In genomic region chr12:81333841-81334240, GRCm38 (mm10) we compare ENCODE assay signal across 9 mouse cellular contexts. TPM values are rescaled to one million over a fixed set of nuclear protein-coding genes. Genes with fewer than 3 reads are reported as not detected.
DNase-seq lines count a peak whose midpoint lies in the region; TF ChIP-seq lines count a peak whose summit lies in the region.
"Had no signal": no experiment of that assay in that cellular context is flagged by ENCODE, and none has a peak within 500 bp of the region (broad histone marks: within the 10 kb centered on the region; RNA-seq: fewer than 3 reads in every experiment).

No protein-coding gene starts in this region.

- DNase-seq in heart, adult 11 months, result peak; percentile 61
- no peak for DNase-seq in heart, adult 2 months
- DNase-seq in retina, postnatal 1 day, result peak; percentile 21
- no peak for DNase-seq in retina, embryonic 14.5 days (ENCODE audit: low spot score)
- DNase-seq in midbrain, embryonic 10.5 days (ENCODE audit: low spot score), result no peak
- DNase-seq in adrenal gland, postnatal 4 days (ENCODE audit: low spot score in 2 of 2), result no peak
- no peak for DNase-seq in lung, adult 2 months
- no peak for DNase-seq in embryo, embryonic 9.5 days (ENCODE audit: extremely low spot score)

- intact Hi-C loops in heart, adult 2 months (cut with DNase I), result no loop called here

- no peaks in the 10 kb centered on the region for H3K36me3 ChIP-seq in heart, adult 2 months (ENCODE audit: control insufficient read depth, insufficient read depth, low read length)
- no peaks in the 10 kb centered on the region for H3K36me3 ChIP-seq in midbrain, embryonic 10.5 days

- H3K4me1 ChIP-seq in heart, adult 2 months (ENCODE audit: control insufficient read depth, insufficient read depth, low read length), result no peaks in the 10 kb centered on the region
- peaks cover 34% of the 10 kb centered on the region for H3K4me1 ChIP-seq in midbrain, embryonic 10.5 days
- H3K4me1 ChIP-seq in lung, adult 2 months (ENCODE audit: control insufficient read depth, insufficient read depth, low read length), result no peaks in the 10 kb centered on the region

- no peak for TF ChIP-seq EP300 in heart, adult 2 months (IDR thresholded peaks at IDR 0.05; ENCODE audit: insufficient read depth, low read depth, low read length)

- H3K79me2 ChIP-seq in heart, adult 2 months (replicated peaks; ENCODE audit: control insufficient read depth, insufficient read depth, low read length), result no peaks in the 10 kb centered on the region

- 75% methylated on average over 5 of the region's 5 CpGs for WGBS in heart, adult 2 months
- WGBS in midbrain, embryonic 10.5 days, result 74% methylated on average over 5 of the region's 5 CpGs
- 75% methylated on average over 5 of the region's 5 CpGs for WGBS in lung, adult 2 months

- no peak overlapping the region for H3K9ac ChIP-seq in heart, adult 2 months (ENCODE audit: low read depth, low read length)

- no peak for TF ChIP-seq POLR2A in heart, adult 2 months (IDR thresholded peaks at IDR 0.05; ENCODE audit: insufficient read depth, low read depth, low read length)
- no peak for TF ChIP-seq POLR2A in lung, adult 2 months (IDR thresholded peaks at IDR 0.05; ENCODE audit: borderline replicate concordance, extremely low read depth, low read depth, low read length)

- H3K9me3 ChIP-seq in midbrain, embryonic 10.5 days (replicated peaks), result no peaks in the 10 kb centered on the region

- peaks cover 6% of the 10 kb centered on the region for H3K27me3 ChIP-seq in heart, adult 2 months (ENCODE audit: control insufficient read depth, insufficient read depth, low read length)
- peaks cover 48% of the 10 kb centered on the region for H3K27me3 ChIP-seq in midbrain, embryonic 10.5 days (ENCODE audit: low read depth, poor library complexity, severe bottlenecking)

- H3K27ac ChIP-seq in heart, adult 2 months, result no peak overlapping the region
- no peak overlapping the region for H3K27ac ChIP-seq in midbrain, embryonic 10.5 days (replicated peaks)

- H3K4me3 ChIP-seq in heart, adult 2 months, result no peak overlapping the region
- peak overlapping the region; percentile 70 for H3K4me3 ChIP-seq in midbrain, embryonic 10.5 days
- H3K4me3 ChIP-seq in lung, adult 2 months (replicated peaks; ENCODE audit: extremely low read depth, low read depth, low read length), result no peak overlapping the region

- no peak for TF ChIP-seq CTCF in heart, adult 2 months (IDR thresholded peaks at IDR 0.05)
- TF ChIP-seq CTCF in lung, adult 2 months (IDR thresholded peaks at IDR 0.05; ENCODE audit: insufficient read depth, low read length), result no peak

RNA-seq across cellular contexts. Expression of gene Slc8a3, which starts 0.9 kb away (rescaled TPM):
- under 1 TPM in 1 of 2 experiments, not detected in 1; 0.08 TPM for total RNA-seq in heart, adult 2 months (2021)
- 0.18 TPM in 2 replicates for polyA plus RNA-seq in heart, adult 2 months (2012; rRNA removed)
- 1.3 TPM in 2 replicates for polyA plus RNA-seq in midbrain, embryonic 10.5 days (2016; fragmentation: Nextera tagmentation; extraction: Ambion mirVana)
- 1 to 10 TPM; 2.2 to 3.1 TPM for total RNA-seq in adrenal gland, postnatal 4 days (2021)
- 0.61 and 0.77 TPM in 2 replicates for polyA plus RNA-seq in lung, adult 2 months (2012; rRNA removed)
- polyA plus RNA-seq: liver, adult 2 months had no signal

RNA-seq across cellular contexts. Expression of gene Gm4787, which starts 45.4 kb away (rescaled TPM):
- total RNA-seq in heart, adult 2 months (2021), result under 1 TPM; 0.39 to 0.59 TPM
- polyA plus RNA-seq in heart, adult 2 months (2012; rRNA removed), result 0.12 and 0.23 TPM in 2 replicates
- polyA plus RNA-seq in midbrain, embryonic 10.5 days (2016; fragmentation: Nextera tagmentation; extraction: Ambion mirVana), result 0.17 and 0.23 TPM in 2 replicates
- total RNA-seq in adrenal gland, postnatal 4 days (2021), result 1 to 10 TPM; 1.1 to 1.5 TPM
- 0.22 and 0.28 TPM in 2 replicates for polyA plus RNA-seq in lung, adult 2 months (2012; rRNA removed)

Comparison
In these comparisons a context has a peak if more than half of its experiments do, and no peak if none do; other contexts are left out.
1. DNase-seq: peak in heart, adult 11 months (single experiment) and retina, postnatal 1 day (single experiment); none in heart, adult 2 months (0 of 2), retina, embryonic 14.5 days (single experiment), midbrain, embryonic 10.5 days (single experiment), adrenal gland, postnatal 4 days (0 of 2), lung, adult 2 months (single experiment) and embryo, embryonic 9.5 days (single experiment).